Mouse (Mus musculus) fibroblast of lung, adult 2 months (primary cell): ENCODE data around the gene Ulk1.
A peak's percentile ranks its signal among the peaks of the same experiment; 100 is the strongest.
"Not testable (repeated sequence)": the region's sequence is repeated elsewhere in the genome, so short reads cannot be mapped to it uniquely, and the experiment has no call there.

Experiments
- DNase-seq: peaks from one replicate; pipeline ENCODE4 v3.0.0-alpha.2; 2011; ENCODE audit warnings: low read depth

Gene Ulk1

DNA sequence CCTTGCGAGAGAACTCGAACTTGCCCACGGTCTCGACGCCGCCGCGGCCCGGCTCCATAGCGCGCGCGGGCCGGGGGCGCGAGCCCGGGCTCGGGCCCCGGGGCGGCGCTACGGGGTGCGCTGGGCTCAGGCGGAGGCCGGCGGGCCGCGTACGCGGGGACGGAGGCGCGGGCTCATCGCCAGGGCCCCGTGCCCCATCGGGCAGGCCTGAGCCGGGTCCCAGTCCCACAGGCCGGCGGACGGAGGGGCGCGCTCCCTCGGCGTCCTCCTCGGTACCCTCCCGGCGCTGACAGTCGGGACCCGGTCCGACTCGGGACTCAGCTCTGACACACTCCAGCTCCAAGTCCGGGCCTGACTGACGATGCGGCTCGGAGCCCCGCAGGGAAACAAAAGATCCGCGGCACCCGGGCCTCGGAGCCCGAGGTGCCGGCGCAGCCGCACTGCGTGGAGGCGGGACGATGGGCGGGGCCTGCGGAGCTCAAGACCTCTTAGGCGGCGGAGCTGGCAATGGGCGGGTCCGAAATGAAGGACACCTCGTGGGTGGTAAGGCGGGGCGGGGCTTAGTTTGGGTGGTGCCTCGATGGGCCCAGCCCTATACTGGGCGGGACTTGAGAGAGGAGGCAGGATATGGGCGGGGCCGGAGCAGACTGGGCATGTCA, at the start of gene Ulk1:
Ulk1 (minus strand) TSS at position 431 of the 659 bp plus-strand sequence.
- peak; percentile 94 for DNase-seq

DNA sequence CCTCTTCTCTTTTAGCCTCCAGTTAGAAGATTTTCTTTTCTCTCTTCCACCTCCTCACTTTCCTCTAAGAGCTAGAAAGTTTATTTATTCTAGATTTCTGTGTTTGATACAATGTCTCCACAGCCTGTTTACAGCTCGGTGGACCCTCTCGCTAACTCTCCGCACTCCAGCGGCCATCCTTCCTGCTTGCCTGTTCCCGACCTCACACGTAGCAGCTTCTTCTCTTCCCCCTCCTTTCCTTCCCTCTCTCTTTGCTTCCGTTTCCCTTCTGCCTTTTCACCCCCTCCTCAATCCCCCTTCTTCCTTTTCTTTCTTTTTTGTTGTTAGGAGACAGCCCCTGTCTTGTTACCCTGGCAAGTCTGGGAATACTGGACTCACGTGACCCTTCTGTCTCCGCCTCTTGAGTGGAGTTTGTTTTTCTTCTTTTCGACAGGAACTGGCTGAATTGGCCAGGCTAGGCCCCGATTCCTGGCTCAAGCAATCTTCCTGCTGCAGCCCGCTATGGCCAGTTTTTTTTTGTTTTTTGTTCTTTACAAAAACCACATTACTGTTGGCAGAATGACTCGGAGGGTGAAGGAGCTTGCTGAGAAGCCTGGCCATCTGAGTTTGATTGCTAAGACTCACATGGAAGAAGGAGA, 49.2 kb upstream of the Ulk1 start:
- peak; percentile 95 for DNase-seq

DNA sequence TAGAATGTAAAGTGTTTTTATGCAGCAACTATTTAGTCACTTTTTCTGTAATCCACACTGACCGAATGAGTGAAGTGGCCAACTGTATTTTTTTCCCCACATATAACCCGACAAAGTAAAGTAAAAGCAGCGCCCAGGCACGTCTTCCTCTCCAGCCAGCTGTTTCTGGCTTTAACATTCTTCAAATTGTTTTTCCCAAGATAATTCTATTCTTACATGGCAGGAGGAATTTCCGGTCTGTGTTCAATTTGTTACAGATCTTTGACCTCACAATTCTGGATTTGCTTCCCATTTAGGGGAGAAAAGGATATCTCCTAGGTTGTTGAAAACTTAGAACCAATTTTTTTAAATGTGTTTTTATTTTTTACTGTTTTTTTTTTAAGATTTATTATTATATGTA, 47.2 kb upstream of the Ulk1 start:
- no peak for DNase-seq

DNA sequence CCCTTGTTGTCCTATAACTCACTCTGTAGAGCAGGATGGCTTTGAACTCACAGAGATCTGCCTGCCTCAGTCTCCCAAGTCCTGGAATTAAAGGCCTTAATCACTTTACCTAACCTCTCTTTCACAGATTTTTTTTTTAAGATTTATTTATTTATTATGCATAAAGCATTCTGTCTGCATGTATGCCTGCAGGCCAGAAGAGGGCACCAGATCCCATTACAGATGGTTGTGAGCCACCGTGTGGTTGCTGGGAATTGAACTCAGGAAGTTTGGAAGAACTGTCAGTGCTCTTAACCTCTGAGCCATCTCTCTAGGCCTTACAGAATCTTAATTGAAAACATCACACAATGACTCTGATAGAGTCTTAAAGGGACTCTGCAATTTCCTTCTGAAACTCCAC, 43.1 kb upstream of the Ulk1 start:
- DNase-seq: no peak

DNA sequence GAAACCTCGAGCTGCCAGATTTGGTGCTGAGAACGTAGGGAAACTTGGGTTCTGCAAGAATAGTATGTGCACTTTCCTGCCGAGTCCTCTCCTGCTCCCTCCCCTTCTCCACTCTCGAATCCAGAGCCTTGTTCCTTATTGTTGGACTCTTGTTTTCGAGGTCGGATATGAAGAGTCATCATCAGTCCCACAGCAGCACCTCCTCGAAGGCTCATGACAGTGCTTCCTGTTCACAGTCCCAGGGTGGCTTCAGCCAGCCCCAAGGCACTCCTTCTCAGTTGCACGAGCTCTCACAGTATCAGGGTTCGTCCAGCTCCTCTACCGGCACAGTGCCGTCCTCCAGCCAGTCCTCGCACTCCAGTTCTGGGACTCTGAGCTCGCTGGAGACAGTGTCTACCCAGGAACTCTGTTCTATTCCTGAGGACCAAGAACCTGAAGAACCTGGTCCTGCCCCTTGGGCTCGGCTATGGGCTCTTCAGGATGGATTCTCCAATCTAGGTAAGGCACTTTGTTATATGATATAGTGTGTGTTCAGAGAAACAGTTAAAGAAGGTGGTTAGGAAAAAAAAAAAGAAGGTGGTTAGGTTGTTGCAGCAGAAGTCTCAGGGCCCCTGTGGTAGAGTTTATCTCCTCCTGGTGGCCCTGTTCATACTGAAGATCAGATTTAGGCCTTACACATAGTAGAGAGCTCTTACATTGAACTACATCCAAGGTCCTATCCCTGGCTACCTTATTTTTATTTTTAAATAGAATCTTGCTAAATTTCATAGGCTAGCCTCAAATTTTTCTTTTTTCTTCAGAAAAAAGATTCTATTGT, 31.4 kb upstream of the Ulk1 start:
- DNase-seq: no peak

DNA sequence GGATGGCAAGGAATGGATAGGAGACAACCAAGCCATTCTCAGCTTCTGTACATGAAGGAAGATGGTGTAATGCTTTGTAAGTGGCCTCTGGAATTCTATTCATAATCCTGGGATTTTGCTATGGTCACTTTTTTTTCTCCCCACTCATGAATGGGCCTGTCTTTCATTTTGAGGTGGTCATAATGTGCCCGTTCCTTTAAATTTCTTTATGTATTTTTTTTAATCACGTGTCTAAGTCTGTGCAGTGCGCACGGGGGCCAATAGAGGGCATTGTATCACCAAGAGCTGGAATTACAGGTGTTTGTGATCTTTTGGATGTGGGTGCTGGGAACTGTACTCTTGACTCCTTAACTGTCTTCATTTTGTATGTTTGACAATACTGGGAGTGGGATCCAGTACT, 30.6 kb upstream of the Ulk1 start:
- no peak for DNase-seq

DNA sequence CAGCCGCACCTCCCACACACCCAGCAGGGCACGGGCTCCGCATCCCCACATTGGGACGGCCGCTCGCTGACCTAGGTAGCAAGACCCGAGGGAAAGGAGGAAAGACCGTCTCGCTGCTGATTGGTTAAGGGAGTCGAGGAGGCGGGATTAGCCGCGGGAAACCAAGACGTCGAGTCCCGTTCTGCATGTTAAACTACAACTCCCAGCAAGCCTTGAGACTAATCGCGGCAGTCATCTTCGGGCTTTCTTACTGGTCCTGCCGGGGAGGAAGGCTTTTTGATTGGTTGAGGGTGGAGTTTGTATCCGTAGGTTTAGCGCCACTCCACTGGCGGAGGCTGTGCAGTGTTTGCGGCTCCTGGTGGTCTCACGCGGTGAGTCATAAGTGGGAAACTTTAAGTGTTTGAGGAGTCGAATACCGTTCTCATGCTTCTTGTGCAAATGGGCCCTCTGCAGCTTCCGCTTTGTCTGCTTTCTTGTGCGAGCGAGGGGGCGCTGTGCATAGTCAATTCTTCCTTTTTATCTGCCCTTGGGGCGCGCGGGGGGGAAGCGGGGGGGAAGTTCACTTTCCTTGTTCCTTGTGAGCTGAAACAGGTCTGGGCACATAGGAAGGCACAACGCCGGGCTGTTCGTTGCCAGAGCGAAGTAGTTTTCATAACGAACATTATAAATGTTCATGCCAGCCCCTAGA, 29.9 kb upstream of the Ulk1 start, which contains the start of the genes Hscb and Chek2:
Hscb (minus strand) TSS at position 100 of the 688 bp plus-strand sequence.
Chek2 (plus strand) TSS at position 302 of the 688 bp plus-strand sequence.
- peak; percentile 99 for DNase-seq

DNA sequence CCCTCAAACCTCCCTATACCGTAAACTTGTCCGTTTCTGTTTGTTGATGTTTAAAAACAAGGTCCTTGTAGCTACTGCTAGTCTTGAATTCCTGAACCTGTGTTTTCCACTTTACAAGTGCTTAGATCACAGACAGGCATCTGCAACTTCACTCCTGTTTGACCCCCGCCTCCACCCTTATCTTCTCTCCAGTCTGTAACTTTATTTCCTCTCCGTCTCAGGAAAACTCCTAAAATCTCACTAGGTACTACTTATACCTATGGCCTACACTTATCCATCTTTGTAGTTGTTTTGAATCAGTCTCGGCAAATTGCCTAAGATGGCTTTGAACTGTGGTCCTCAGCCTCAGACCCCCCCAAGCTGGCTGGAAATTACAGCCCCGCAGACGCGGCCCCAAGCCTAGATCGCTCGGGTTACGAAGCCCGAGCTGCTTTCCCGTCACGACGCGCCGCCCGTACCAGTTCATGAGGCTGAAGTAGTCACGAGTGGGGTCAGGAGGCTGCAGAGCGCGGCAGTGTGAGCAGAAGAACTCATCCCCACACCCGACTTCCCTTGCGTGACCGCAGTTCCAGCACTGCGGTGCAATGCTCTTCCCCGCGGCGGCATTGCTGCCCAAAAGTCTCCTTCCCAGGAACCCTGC, 29.3 kb upstream of the Ulk1 start:
- DNase-seq: no peak

DNA sequence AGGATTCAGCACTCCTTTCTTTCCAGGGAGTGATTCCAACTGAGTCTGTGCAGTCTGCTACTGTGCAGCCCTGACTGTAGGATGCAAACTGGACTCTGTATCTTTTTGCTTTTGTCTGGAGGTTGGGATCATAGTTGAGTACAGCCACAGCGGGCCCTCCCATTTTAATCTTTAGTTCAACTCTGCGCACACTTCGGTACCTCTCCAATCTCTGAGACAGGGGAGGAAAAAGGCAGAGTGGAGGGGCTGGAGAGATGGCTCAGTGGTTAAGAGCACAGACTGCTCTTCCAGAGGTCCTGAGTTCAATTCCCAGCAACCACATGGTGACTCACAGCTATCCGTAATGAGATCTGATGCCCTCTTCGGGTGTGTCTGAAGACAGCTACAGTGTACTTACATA, 28.1 kb upstream of the Ulk1 start:
- DNase-seq: not testable (repeated sequence)

DNA sequence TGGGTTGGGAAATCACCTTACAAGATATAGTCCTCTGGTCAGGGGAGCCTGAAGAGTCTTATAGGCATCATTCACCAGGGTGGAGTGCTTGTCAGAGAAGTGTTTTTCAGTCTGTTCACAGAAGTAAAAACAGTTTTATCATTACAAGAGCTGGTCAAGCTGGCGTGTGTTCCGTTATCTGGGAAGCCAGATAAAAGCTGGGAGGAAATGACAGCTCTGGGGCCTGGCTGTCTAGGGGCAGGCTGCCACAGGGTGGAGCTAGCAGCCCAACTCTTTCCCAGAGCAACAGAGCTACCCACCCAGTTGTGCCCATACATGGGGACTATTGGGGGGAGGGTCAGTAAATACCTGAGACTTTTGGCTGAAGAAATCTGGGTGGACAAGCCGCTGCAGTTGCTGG, 26.1 kb upstream of the Ulk1 start:
- DNase-seq: no peak

DNA sequence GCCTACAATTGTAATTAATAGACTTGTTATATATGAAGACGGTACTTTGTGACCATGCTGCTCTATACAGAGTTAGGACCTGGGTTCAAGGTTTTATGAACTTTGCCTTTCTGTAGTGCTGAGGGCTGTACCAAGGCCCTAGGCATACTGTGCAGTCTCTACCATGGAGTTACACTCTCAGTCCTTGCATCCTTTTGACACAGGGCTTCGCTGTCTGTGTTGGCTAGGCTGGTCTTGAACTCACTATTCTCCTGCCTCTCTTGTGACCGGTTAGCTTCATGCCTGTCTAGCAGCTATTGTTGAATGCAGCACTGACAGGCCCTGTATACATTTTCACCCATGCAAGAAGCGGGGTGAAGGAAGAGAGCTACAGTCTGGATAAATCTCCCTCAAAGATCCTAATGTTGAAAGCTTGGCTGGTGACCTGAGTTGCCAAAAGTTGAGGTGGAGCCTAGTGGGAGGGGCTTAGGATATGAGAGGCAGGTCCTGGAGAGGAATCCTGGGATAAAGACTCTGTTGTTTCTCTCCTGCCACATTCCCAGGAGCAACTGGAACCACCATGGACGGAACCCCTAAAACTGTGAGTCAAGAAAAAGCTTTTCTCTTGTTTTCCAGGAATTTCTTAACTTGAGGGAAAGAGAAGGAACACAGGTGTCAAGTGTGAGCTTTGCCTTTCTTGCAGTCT, 21.3 kb upstream of the Ulk1 start:
- DNase-seq: no peak

DNA sequence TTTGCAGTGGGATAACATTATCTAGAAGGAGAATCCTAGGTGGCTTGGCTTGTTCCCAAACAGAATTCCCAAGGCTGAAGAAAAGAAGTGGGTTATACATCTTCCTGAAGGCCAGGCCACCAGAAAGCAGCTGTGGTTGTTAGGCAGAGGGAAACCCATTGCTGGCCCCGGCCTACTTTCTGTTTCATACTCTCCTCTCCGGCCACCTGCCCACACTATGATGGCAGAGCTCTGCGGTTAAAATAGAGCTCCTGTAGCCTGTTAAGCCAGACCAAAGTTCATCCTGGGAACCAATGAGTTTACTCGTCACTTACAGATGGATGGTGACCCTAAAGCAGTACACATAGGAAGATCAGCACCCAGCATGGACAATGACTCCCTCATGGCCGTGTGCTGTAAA, 17.7 kb upstream of the Ulk1 start:
- no peak for DNase-seq

DNA sequence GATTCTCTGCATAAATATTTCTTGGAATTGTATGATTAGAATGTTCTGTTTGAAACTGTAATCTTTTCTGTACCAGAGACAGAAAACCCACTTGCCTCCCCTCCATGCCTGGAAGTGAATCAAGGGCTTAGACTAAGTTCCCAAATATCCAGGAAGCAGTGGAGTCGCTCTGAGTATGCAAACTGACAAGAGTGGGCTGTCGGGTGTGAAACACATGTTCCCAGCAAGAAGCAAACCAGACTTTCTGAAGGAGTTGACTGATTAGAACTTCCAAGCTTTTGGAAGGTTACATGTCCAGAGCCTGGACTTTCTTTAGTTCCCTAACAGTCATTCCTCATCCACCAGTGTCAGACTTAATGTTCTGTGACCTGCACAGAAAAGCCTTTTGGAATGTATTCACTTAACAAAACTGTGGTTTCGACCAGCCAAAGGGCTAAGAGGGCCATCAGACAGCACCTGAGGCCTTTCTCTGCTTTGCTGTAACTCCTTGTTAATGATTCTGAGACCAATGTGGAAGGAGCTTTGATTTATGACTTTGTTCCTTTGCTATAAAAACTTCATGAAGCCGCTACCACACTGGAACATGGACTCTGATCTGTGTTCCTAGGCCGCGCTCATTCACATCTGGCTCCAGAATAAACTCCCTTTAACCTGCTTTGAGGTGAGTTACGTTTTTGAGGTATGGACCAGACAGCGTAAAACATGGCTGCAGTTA, 17.0 kb upstream of the Ulk1 start:
- DNase-seq: no peak

DNA sequence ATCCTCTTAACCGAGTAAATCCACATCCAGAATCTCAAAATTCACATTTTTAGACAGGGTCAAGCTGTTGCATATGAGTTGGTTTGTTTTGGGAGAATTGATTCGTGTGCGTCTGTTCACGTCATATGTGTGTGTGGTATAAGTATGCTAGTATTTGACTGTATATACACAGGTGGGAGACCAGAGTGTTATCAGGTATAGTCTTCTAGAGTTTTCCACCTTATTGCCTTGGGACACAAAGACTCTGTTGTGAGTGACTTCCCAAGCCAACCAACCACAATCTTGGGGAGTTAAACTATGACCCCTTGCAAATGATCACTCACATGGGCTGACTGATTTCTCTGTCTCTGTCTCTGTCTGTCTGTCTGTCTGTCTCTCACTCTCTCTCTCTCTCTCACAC, 14.5 kb upstream of the Ulk1 start:
- no peak for DNase-seq

DNA sequence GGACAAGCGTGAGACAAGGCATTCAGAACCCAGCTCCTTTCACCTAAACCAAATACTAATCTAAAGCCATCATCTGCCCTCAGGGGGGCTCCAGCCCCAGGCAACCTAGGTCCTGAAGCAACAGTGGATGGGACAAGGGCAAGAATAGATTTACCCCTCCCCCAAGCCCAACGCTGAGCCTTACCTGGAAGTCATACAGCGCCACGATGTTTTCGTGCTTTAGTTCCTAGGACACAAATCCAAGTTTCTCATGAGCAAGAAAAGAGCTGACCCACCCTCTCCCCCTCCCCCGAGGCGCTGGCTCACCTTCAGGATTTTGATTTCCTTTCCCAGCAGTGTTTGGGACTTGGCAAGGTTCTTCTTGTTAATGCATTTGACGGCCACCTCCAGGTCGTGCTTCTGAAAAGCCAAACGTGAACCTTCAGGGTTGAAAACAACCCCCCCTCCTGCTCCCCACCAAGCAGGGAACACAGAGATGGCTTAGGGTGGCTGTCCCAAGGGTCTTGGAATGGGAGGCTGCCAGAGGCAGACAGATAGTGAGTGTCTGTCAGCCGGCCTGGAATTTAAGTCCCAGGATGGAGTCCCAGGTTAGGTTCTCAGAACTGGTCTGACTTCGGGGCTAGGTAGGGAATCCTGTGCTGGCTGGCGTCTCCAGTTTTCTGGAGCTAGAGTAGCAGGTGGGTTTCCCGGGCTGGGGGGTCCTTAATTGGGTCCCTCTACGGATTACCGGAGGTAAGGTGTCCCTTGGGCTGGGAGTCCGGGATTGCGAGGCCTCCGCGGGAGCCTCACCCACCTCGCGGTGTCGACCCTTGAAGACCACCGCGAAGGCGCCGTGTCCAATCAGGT, 853 bp downstream of the Ulk1 start:
- peak; percentile 56 for DNase-seq

DNA sequence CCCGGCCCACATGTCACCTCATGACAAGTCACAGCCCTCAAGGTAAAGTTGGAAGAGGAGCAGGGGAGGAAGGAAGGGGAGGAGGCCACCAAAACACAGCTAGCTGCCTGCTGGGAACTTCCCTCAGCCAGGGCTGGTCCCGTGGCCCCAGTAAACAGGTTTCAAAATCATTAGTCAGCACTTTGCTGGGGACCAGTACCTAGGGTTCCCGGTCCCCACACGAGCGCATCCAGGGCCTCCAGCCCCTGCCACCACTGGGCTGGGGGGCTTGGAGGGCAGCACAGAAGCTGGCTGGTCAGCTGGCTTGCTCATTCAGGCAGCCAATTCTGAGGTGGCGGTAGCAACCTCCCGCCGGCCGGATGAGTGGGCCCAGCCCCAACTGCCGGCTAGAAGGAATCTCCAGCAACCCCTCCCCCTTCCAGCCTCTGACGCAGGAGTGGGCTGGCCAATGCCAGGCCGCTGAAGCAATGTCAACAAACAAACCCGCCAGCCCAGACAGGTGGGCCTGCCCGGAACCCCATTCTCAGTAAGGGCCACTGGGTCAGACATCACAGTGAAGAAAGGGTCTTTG, 1.8 kb downstream of the Ulk1 start:
- DNase-seq: peak; percentile 77

DNA sequence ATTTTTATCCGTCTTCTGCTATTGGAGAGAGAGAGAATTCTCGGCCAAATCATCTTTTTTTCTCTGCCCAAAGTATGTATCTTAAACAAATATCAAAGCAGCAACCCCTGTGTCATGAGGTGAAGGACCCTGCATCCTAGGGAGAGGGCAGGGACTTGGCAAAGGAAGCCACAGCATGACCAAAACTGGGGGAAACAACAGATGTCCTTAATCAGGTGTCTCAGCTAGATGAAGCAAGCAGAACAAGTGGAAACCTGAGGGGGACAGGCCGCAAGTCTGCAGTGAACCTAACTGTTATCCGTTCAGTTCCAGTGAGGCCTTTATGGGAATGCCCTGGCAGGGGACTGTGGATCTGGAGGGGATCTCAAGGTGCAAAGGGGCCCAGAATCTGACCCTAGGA, 2.4 kb downstream of the Ulk1 start:
- no peak for DNase-seq

DNA sequence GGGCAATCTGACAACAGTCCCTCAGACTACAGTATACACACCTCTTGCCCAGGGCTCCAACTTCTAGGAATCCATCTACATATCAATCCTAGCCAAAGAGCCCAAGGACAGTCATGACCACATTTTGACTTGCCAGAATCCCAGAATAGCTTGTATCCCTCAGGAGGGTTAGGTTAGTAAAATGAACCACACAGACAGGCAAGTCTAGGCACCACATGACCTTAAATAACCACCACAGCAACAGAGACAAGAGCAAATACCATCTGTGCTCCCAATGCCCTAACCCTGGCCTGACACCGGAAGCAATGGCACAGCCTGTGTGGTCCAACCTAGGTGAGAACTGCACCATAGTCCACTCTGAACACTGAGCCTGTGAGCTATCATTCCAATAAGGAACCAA, 3.2 kb downstream of the Ulk1 start:
- DNase-seq: no peak

DNA sequence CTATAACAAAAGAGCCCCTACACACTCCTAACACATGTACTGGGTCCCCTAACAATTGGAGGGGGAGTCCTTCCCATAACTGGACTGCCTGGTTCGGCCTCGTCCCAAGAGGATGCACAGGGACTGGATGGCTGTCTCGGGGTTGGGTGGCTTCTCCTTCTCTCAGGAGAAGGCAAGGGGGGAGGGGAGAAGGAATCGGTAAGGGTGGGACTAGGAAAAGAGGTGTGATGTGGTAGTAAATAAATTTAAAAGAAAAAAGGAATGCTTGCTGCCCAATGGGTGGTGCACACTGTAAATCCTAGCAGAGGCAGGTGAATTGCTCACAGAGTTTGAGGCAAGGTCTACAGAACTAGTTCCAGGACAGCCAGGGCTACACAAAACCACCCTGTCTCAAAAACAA, 3.7 kb downstream of the Ulk1 start:
- no peak for DNase-seq
